Mouse (Mus musculus) cerebellum, postnatal 14 days (tissue): ENCODE results near the gene Gm15130.

ENCODE experiments used
- DNase-seq, 2 experiments: peaks; one replicate each; pipeline ENCODE4 v3.0.0; 2021; ENCODE audit warnings: mixed read lengths in 2 of 2

Gm15130 gene

DNA sequence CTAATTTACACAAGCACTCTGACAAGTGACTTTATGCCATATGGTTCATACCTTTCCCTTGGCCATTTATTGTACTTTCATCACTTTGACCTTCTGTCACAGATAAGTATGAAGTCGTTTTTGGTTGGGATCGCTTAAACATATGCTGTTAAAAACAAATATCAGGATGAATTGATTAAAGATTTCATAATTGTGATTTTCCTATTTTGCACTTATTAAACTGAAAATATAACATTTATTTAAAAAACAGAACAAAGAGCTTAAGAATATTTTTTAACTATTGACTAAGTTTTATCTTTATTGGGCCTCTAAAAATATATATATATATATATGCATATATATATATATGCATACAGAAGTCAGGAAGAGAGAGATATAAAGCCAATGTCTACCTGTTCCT lies at the start of gene Gm15130:
Gene Gm15130, minus strand, starts transcription at position 101 of the 400 bp plus-strand sequence.
- no peak for DNase-seq

DNA sequence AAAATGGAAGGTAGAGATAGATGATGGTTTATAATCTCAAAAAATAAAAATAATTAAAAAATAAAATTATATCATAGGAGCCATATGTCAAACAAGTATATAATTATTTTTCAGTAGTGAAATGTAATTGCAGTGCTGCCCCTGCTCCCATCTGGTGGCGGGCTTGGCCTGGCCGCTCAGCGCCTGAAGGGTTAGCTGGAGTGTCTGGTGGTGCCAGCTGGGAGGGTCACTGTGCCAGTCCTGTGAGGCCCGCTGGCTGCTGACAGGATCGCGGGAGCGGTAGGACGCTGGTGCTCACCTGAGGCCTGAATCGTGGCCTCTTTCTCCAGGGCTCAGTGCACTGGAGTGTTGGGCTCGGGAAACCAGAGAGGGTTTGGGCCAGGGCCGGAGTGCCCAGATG lies 29.3 kb upstream of the Gm15130 start:
- DNase-seq: no peak

DNA sequence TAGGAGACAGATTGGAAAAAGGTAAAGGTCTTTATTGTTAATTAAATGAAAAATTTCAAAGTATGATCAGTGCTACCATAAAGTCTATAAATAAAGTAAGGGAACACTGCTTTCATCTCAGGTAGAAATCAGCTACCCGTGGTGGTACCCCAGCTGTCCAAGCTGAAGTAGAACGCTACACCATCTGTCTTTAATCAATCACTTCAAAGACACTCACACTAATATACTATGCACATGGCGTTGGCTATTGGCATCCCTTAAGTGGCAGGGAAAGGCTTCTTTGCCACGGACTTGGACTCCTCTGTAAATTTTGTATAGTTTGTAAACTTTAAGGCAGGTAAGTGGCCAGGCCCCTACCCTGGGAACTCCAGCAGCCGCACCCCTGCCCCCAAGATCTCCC lies 17.0 kb downstream of the Gm15130 start:
- DNase-seq: no peak

DNA sequence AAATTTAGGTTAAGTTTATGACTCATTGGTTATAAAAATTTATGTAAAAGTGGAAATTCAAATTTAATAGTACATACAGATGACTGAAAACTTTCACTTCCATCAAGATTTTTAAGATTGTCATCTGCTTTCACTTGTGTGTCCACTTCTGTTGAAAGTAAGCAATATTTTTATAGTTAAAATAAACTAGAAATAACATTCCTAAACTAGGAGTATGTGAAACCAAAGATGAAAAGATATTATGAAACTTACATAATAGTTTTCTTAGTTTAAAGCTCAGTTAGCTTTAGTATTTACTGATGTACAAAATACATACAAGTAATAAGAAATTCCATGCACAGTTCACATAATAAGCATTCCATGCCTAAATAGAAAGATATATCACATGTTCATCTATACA lies 46.9 kb downstream of the Gm15130 start, which contains the start of gene Gm13941:
Gene Gm13941, minus strand, starts transcription at position 101 of the 400 bp plus-strand sequence.
- no peak for DNase-seq
